Mouse (Mus musculus) liver, postnatal 0 days (tissue): Measurements from ENCODE around the gene Foxa1.

ENCODE experiments used
- CTCF ChIP-seq: sonication (generic); IDR thresholded peaks from 2 replicates; pipeline ENCODE4 v1.5.1; 2016; ENCODE audit warnings: antibody characterized with exemption, low read depth
- EP300 ChIP-seq: IDR thresholded peaks from 2 replicates; pipeline ENCODE4 v1.6.1; 2016; ENCODE audit warnings: antibody characterized with exemption, low read depth, mild to moderate bottlenecking

- TF ChIP-seq CTCF = no peak
- TF ChIP-seq EP300 = no peak
Measured at GRCm38 (mm10) chr12:57552286-57552685, 5.6 kb upstream of the Foxa1 start.
